Mouse (Mus musculus): Measurements from ENCODE around the gene Minos1. TPM values are rescaled to one million over a fixed set of nuclear protein-coding genes. Genes with fewer than 3 reads are reported as not detected.
A peak's percentile ranks its signal among the peaks of the same experiment; 100 is the strongest.

Minos1 gene
- polyA plus RNA-seq, 1 experiment from 2014 or later, result 523 TPM

GRCm38 (mm10) chr4:139078313-139078712 lies 52.6 kb downstream of the Minos1 start:
- Histone ChIP-seq H3K4me2 (no peak overlapping the region), H3K9me3 (replicated peaks) (no peaks in the 10 kb centered on the region), H3K4me3 (no peak overlapping the region), H3K27ac (no peak overlapping the region), H3K9ac (no peak overlapping the region), H3K27me3 (peaks cover 47% of the 10 kb centered on the region), H3K36me3 (ENCODE audit: poor library complexity, severe bottlenecking) (no peaks in the 10 kb centered on the region), H3K4me1 (peaks cover 47% of the 10 kb centered on the region)
- no peak for ATAC-seq
- 34% methylated on average over 2 of the region's 2 CpGs for WGBS

- 12% methylated on average over 5 of the region's 5 CpGs for WGBS
- Histone ChIP-seq H3K36me3 (ENCODE audit: poor library complexity, severe bottlenecking) (no peaks in the 10 kb centered on the region), H3K9ac (no peak overlapping the region), H3K9me3 (replicated peaks) (no peaks in the 10 kb centered on the region), H3K4me1 (peaks cover 25% of the 10 kb centered on the region), H3K27ac (no peak overlapping the region), H3K4me3 (peak overlapping the region; percentile 56), H3K27me3 (peaks cover 65% of the 10 kb centered on the region), H3K4me2 (peak overlapping the region; percentile 84)
- ATAC-seq, result no peak
Measured at GRCm38 (mm10) chr4:139075915-139076314, 55.0 kb downstream of the Minos1 start.

- H3K4me1 ChIP-seq, result peaks cover 25% of the 10 kb centered on the region
- peak within 1 kb of the TSS; percentile 84 for H3K4me2 ChIP-seq
- H3K27me3 ChIP-seq, result peaks cover 72% of the 10 kb centered on the region
- H3K9me3 ChIP-seq (replicated peaks), result no peaks in the 10 kb centered on the region
- peak within 1 kb of the TSS; percentile 59 for H3K9ac ChIP-seq
- peak; percentile 50; the same call in 1 of the 2 replicates for ATAC-seq
- peak within 1 kb of the TSS; percentile 56 for H3K4me3 ChIP-seq
- no peak within 1 kb of the TSS for H3K27ac ChIP-seq
- no peaks in the 10 kb centered on the region for H3K36me3 ChIP-seq (ENCODE audit: poor library complexity, severe bottlenecking)
- WGBS, result under 1% methylated on average over 69 of the region's 77 CpGs
Measured at GRCm38 (mm10) chr4:139075041-139075711, 55.7 kb downstream of the Minos1 start, which contains the start of gene Htr6. TSS of gene Htr6 (minus strand) at chr4:139075570.

GRCm38 (mm10) chr4:139074060-139074459 lies 56.9 kb downstream of the Minos1 start:
- peaks cover 82% of the 10 kb centered on the region for H3K27me3 ChIP-seq
- no peaks in the 10 kb centered on the region for H3K36me3 ChIP-seq (ENCODE audit: poor library complexity, severe bottlenecking)
- WGBS, result 20% methylated on average over 29 of the region's 29 CpGs
- H3K9ac ChIP-seq, result no peak overlapping the region
- peaks cover 24% of the 10 kb centered on the region for H3K4me1 ChIP-seq
- no peak overlapping the region for H3K27ac ChIP-seq
- ATAC-seq, result no peak
- H3K9me3 ChIP-seq (replicated peaks), result no peaks in the 10 kb centered on the region
- H3K4me3 ChIP-seq, result peak overlapping the region; percentile 56
- peak overlapping the region; percentile 84 for H3K4me2 ChIP-seq

GRCm38 (mm10) chr4:139068287-139068686 lies 62.6 kb downstream of the Minos1 start:
- Histone ChIP-seq H3K4me3 (no peak overlapping the region), H3K4me1 (no peaks in the 10 kb centered on the region), H3K36me3 (ENCODE audit: poor library complexity, severe bottlenecking) (no peaks in the 10 kb centered on the region), H3K4me2 (no peak overlapping the region), H3K9ac (no peak overlapping the region), H3K9me3 (replicated peaks) (no peaks in the 10 kb centered on the region), H3K27me3 (peaks cover 41% of the 10 kb centered on the region), H3K27ac (no peak overlapping the region)
- no peak for ATAC-seq
- 38% methylated on average over 4 of the region's 4 CpGs for WGBS

GRCm38 (mm10) chr4:139064831-139065230 lies 66.1 kb downstream of the Minos1 start:
- no peaks in the 10 kb centered on the region for H3K36me3 ChIP-seq (ENCODE audit: poor library complexity, severe bottlenecking)
- no peak overlapping the region for H3K4me2 ChIP-seq
- H3K27me3 ChIP-seq, result peaks cover 24% of the 10 kb centered on the region
- no peak overlapping the region for H3K4me3 ChIP-seq
- H3K4me1 ChIP-seq, result no peaks in the 10 kb centered on the region
- WGBS, result 84% methylated on average over 5 of the region's 5 CpGs
- H3K27ac ChIP-seq, result no peak overlapping the region
- no peak for ATAC-seq
- H3K9me3 ChIP-seq (replicated peaks), result no peaks in the 10 kb centered on the region
- no peak overlapping the region for H3K9ac ChIP-seq

GRCm38 (mm10) chr4:139059569-139059968 lies 71.3 kb downstream of the Minos1 start:
- Histone ChIP-seq H3K9me3 (replicated peaks) (no peaks in the 10 kb centered on the region), H3K27ac (no peak overlapping the region), H3K4me1 (peaks cover 17% of the 10 kb centered on the region), H3K36me3 (ENCODE audit: poor library complexity, severe bottlenecking) (no peaks in the 10 kb centered on the region), H3K27me3 (peaks cover 40% of the 10 kb centered on the region), H3K9ac (no peak overlapping the region), H3K4me3 (no peak overlapping the region), H3K4me2 (no peak overlapping the region)
- no peak for ATAC-seq
- 8% methylated on average over 7 of the region's 7 CpGs for WGBS

GRCm38 (mm10) chr4:139058029-139058428 lies 72.9 kb downstream of the Minos1 start:
- H3K4me2 ChIP-seq, result no peak overlapping the region
- H3K9ac ChIP-seq, result no peak overlapping the region
- H3K9me3 ChIP-seq (replicated peaks), result no peaks in the 10 kb centered on the region
- 87% methylated on average over 5 of the region's 5 CpGs for WGBS
- no peak overlapping the region for H3K4me3 ChIP-seq
- ATAC-seq, result no peak
- H3K27ac ChIP-seq, result no peak overlapping the region
- peaks cover 44% of the 10 kb centered on the region for H3K27me3 ChIP-seq
- peaks cover 30% of the 10 kb centered on the region for H3K4me1 ChIP-seq
- H3K36me3 ChIP-seq (ENCODE audit: poor library complexity, severe bottlenecking), result no peaks in the 10 kb centered on the region

- no peak overlapping the region for H3K9ac ChIP-seq
- no peak for ATAC-seq
- H3K4me1 ChIP-seq, result peaks cover 37% of the 10 kb centered on the region
- WGBS, result 78% methylated on average over 5 of the region's 5 CpGs
- no peak overlapping the region for H3K4me3 ChIP-seq
- H3K27ac ChIP-seq, result no peak overlapping the region
- peaks cover 44% of the 10 kb centered on the region for H3K27me3 ChIP-seq
- H3K36me3 ChIP-seq (ENCODE audit: poor library complexity, severe bottlenecking), result no peaks in the 10 kb centered on the region
- no peaks in the 10 kb centered on the region for H3K9me3 ChIP-seq (replicated peaks)
- no peak overlapping the region for H3K4me2 ChIP-seq
Measured at GRCm38 (mm10) chr4:139057291-139057690, 73.6 kb downstream of the Minos1 start.

GRCm38 (mm10) chr4:139055744-139056143 lies 75.2 kb downstream of the Minos1 start:
- peak overlapping the region; percentile 54; the same call in 1 of the 2 replicates for H3K27ac ChIP-seq
- ATAC-seq, result no peak
- 66% methylated on average over 3 of the region's 3 CpGs for WGBS
- no peak overlapping the region for H3K4me2 ChIP-seq
- peaks cover 49% of the 10 kb centered on the region for H3K27me3 ChIP-seq
- H3K9me3 ChIP-seq (replicated peaks), result no peaks in the 10 kb centered on the region
- no peaks in the 10 kb centered on the region for H3K36me3 ChIP-seq (ENCODE audit: poor library complexity, severe bottlenecking)
- no peak overlapping the region for H3K4me3 ChIP-seq
- no peak overlapping the region for H3K9ac ChIP-seq
- H3K4me1 ChIP-seq, result peaks cover 43% of the 10 kb centered on the region

GRCm38 (mm10) chr4:139055336-139055735 lies 75.6 kb downstream of the Minos1 start:
- Histone ChIP-seq H3K4me3 (no peak overlapping the region), H3K4me2 (no peak overlapping the region), H3K9me3 (replicated peaks) (no peaks in the 10 kb centered on the region), H3K36me3 (ENCODE audit: poor library complexity, severe bottlenecking) (no peaks in the 10 kb centered on the region), H3K9ac (no peak overlapping the region), H3K27me3 (peaks cover 49% of the 10 kb centered on the region), H3K27ac (peak overlapping the region; percentile 54), H3K4me1 (peaks cover 43% of the 10 kb centered on the region)
- WGBS, result 48% methylated on average over 4 of the region's 4 CpGs
- peak; percentile 46 for ATAC-seq

- peak overlapping the region; percentile 54 for H3K27ac ChIP-seq
- H3K4me2 ChIP-seq, result peak overlapping the region; percentile 25
- H3K27me3 ChIP-seq, result peaks cover 40% of the 10 kb centered on the region
- no peaks in the 10 kb centered on the region for H3K9me3 ChIP-seq (replicated peaks)
- H3K9ac ChIP-seq, result no peak overlapping the region
- no peaks in the 10 kb centered on the region for H3K36me3 ChIP-seq (ENCODE audit: poor library complexity, severe bottlenecking)
- peak; percentile 83 for ATAC-seq
- H3K4me1 ChIP-seq, result peaks cover 43% of the 10 kb centered on the region
- no peak overlapping the region for H3K4me3 ChIP-seq
- 32% methylated on average over 9 of the region's 9 CpGs for WGBS
Measured at GRCm38 (mm10) chr4:139054300-139054923, 76.5 kb downstream of the Minos1 start.

Data from forebrain, embryonic 13.5 days (tissue).